Mouse (Mus musculus): Measurements from ENCODE around the gene Rhbdl2. TPM values are rescaled to one million over a fixed set of nuclear protein-coding genes. Genes with fewer than 3 reads are reported as not detected.

Gene Rhbdl2
- total RNA-seq, 2 experiments from 2014 or later: 1.1 to 1.2 TPM

- DNase-seq (ENCODE audit: extremely low spot score in 1 of 2, low spot score in 2 of 2): no peak
- intact Hi-C loops (cut with DNase I): loop anchor here (5.0 kb wide), 1 partner anchor 87 kb away; no protein-coding TSS in a partner anchor
Measured at GRCm38 (mm10) chr4:123810475-123811295, 23.0 kb downstream of the Rhbdl2 start.

- DNase-seq (ENCODE audit: extremely low spot score in 1 of 2, low spot score in 2 of 2): no peak
- intact Hi-C loops (cut with DNase I): loop anchor here (5.0 kb wide), 1 partner anchor 85 kb away; no protein-coding TSS in a partner anchor
Measured at GRCm38 (mm10) chr4:123812525-123812924, 24.9 kb downstream of the Rhbdl2 start.

- no peak for DNase-seq (ENCODE audit: extremely low spot score in 1 of 2, low spot score in 2 of 2)
- intact Hi-C loops (cut with DNase I): loop anchor here (5.0 kb wide), 1 partner anchor 83 kb away; no protein-coding TSS in a partner anchor
Measured at GRCm38 (mm10) chr4:123814030-123814501, 26.4 kb downstream of the Rhbdl2 start.

GRCm38 (mm10) chr4:123819093-123819610, 31.5 kb downstream of the Rhbdl2 start:
- intact Hi-C loops (cut with DNase I): no loop called here
- peak in 1 of 2 experiments; percentile 3 for DNase-seq (ENCODE audit: extremely low spot score in 1 of 2, low spot score in 2 of 2)

- intact Hi-C loops (cut with DNase I): no loop called here
- no peak for DNase-seq (ENCODE audit: extremely low spot score in 1 of 2, low spot score in 2 of 2)
Measured at GRCm38 (mm10) chr4:123842126-123842525, 54.5 kb downstream of the Rhbdl2 start.

GRCm38 (mm10) chr4:123856888-123857287, 69.2 kb downstream of the Rhbdl2 start:
- intact Hi-C loops (cut with DNase I): no loop called here

GRCm38 (mm10) chr4:123858090-123858489, 70.4 kb downstream of the Rhbdl2 start:
- intact Hi-C loops (cut with DNase I): no loop called here
- no peak for DNase-seq (ENCODE audit: extremely low spot score in 1 of 2, low spot score in 2 of 2)

More at GRCm38 (mm10) chr4:123856888-123857287, 69.2 kb downstream of the Rhbdl2 start:
- DNase-seq (ENCODE audit: extremely low spot score in 1 of 2, low spot score in 2 of 2): no peak

GRCm38 (mm10) chr4:123859379-123859778, 71.7 kb downstream of the Rhbdl2 start, which contains the start of gene 4933427I04Rik:
Gene 4933427I04Rik, plus strand, starts transcription at chr4:123859679.
- no peak for DNase-seq (ENCODE audit: extremely low spot score in 1 of 2, low spot score in 2 of 2)
- intact Hi-C loops (cut with DNase I): no loop called here

- DNase-seq (ENCODE audit: extremely low spot score in 1 of 2, low spot score in 2 of 2): no peak
- intact Hi-C loops (cut with DNase I): no loop called here
Measured at GRCm38 (mm10) chr4:123859803-123860202, 72.1 kb downstream of the Rhbdl2 start.

- intact Hi-C loops (cut with DNase I): no loop called here
- no peak for DNase-seq (ENCODE audit: extremely low spot score in 1 of 2, low spot score in 2 of 2)
Measured at GRCm38 (mm10) chr4:123860621-123861020, 72.9 kb downstream of the Rhbdl2 start.

Other genes starting within 250 kb of the Rhbdl2 start
- gene Macf1, start 103.5 kb upstream of the Rhbdl2 start, total RNA-seq (2021): 100 to 1,000 TPM; 243 to 256 TPM
- gene Ndufs5, start 69.7 kb upstream of the Rhbdl2 start, total RNA-seq (2021): 100 to 1,000 TPM; 174 to 179 TPM
- gene Akirin1, start 37.5 kb upstream of the Rhbdl2 start, total RNA-seq (2021): 10 to 100 TPM; 58.9 to 62.1 TPM
- gene 4933427I04Rik, start 71.8 kb downstream of the Rhbdl2 start, total RNA-seq (2021): not detected
- 10 to 100 TPM; 14.2 to 14.8 TPM for gene Mycbp, start 117.0 kb downstream of the Rhbdl2 start, total RNA-seq (2021)
- gene Rragc, start 129.6 kb downstream of the Rhbdl2 start, total RNA-seq (2021): 10 to 100 TPM; 47.4 to 52.6 TPM
- not detected for gene 4930535I16Rik, start 130.1 kb downstream of the Rhbdl2 start, total RNA-seq (2021)